Comparison of ENCODE assay signal across 9 mouse cellular contexts in the genomic region with DNA sequence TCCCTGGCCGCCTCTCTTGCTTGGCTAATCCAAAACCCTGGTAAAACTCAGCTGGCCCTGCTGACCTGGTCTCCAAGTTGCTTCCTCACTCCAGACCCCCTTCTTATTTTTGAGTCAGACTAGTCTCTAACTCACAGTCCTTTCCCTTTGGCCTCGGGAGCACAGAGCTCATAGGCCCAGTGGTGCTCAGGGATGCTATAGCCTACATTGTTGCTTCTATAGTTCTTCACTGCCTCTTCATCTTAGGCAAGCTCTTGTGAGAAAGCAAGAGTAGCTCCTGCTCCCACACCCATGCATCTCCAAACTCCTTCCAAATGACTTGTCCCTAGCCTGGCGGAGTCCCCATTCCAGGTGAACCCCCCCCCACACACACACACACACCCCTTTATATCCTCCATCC. TPM values are rescaled to one million over a fixed set of nuclear protein-coding genes. Genes with fewer than 3 reads are reported as not detected.
A peak's percentile ranks its signal among the peaks of the same experiment; 100 is the strongest.
DNase-seq lines count a peak whose midpoint lies in the region; ATAC-seq and TF ChIP-seq lines count a peak whose summit lies in the region.
"Had no signal": no experiment of that assay in that cellular context is flagged by ENCODE, and none has a peak within 500 bp of the region (broad histone marks: within the 10 kb centered on the region; RNA-seq: fewer than 3 reads in every experiment).

No protein-coding gene starts in this region.

- H3K9me3 ChIP-seq in kidney, embryonic 14.5 days (ENCODE audit: control insufficient read depth, low read length): no peaks in the 10 kb centered on the region
- no peaks in the 10 kb centered on the region for H3K9me3 ChIP-seq in hindbrain, embryonic 10.5 days
- H3K9me3 ChIP-seq in liver, postnatal 0 days (ENCODE audit: low read length): no peaks in the 10 kb centered on the region

- no peak for DNase-seq in kidney, adult 8-10 months
- DNase-seq in brain, adult 2 months (ENCODE audit: low read depth, low spot score): peak; percentile 12
- no peak for DNase-seq in hindbrain, embryonic 10.5 days (ENCODE audit: low spot score)
- peak; percentile 12 for DNase-seq in liver, postnatal 0 days
- no peak for DNase-seq in urinary bladder, postnatal 4 days (ENCODE audit: low spot score in 2 of 2)
- no peak for DNase-seq in urinary bladder, postnatal 14 days (ENCODE audit: low spot score)

- no peak for TF ChIP-seq CTCF in liver, postnatal 0 days (IDR thresholded peaks at IDR 0.05; ENCODE audit: low read depth)

- 51% methylated on average over 3 of the region's 3 CpGs for WGBS in kidney, embryonic 14.5 days
- 61% methylated on average over 3 of the region's 3 CpGs for WGBS in hindbrain, embryonic 10.5 days
- 59% methylated on average over 3 of the region's 3 CpGs for WGBS in liver, postnatal 0 days (ENCODE audit: insufficient replicate concordance)

- no peak for TF ChIP-seq EP300 in liver, postnatal 0 days (IDR thresholded peaks at IDR 0.05; ENCODE audit: low read depth)

- peaks cover 30% of the 10 kb centered on the region for H3K36me3 ChIP-seq in kidney, embryonic 14.5 days (ENCODE audit: control insufficient read depth, insufficient read depth, low read length)
- H3K36me3 ChIP-seq in hindbrain, embryonic 10.5 days: peaks cover 38% of the 10 kb centered on the region
- H3K36me3 ChIP-seq in liver, postnatal 0 days (replicated peaks; ENCODE audit: insufficient read depth, low read length): peaks cover 14% of the 10 kb centered on the region

- H3K27me3 ChIP-seq in kidney, embryonic 14.5 days (ENCODE audit: control insufficient read depth, insufficient read depth, low read length): no peaks in the 10 kb centered on the region
- H3K27me3 ChIP-seq in hindbrain, embryonic 10.5 days (ENCODE audit: insufficient read depth, poor library complexity, severe bottlenecking): no peaks in the 10 kb centered on the region
- no peaks in the 10 kb centered on the region for H3K27me3 ChIP-seq in liver, postnatal 0 days (ENCODE audit: insufficient read depth, low read length)

- H3K4me1 ChIP-seq in kidney, embryonic 14.5 days (ENCODE audit: control insufficient read depth, insufficient read depth, low read length): peaks cover 8% of the 10 kb centered on the region; the same call in 1 of the 2 replicates
- peaks cover 23% of the 10 kb centered on the region for H3K4me1 ChIP-seq in hindbrain, embryonic 10.5 days (replicated peaks)
- peaks cover 24% of the 10 kb centered on the region for H3K4me1 ChIP-seq in liver, postnatal 0 days (ENCODE audit: insufficient read depth)

- H3K4me2 ChIP-seq in kidney, embryonic 14.5 days (replicated peaks; ENCODE audit: low read depth, low read length): peak overlapping the region; percentile 73
- H3K4me2 ChIP-seq in liver, postnatal 0 days (ENCODE audit: low read depth, low read length): peak overlapping the region; percentile 78

- peak overlapping the region; percentile 80 for H3K9ac ChIP-seq in kidney, embryonic 14.5 days (ENCODE audit: low read depth, low read length)
- peak overlapping the region; percentile 85 for H3K9ac ChIP-seq in liver, postnatal 0 days (replicated peaks)

- no peak overlapping the region for H3K27ac ChIP-seq in kidney, embryonic 14.5 days (ENCODE audit: low read depth, low read length)
- H3K27ac ChIP-seq in hindbrain, embryonic 10.5 days: peak overlapping the region; percentile 96
- no peak overlapping the region for H3K27ac ChIP-seq in liver, postnatal 0 days (ENCODE audit: low read depth)

- H3K4me3 ChIP-seq in kidney, embryonic 14.5 days (ENCODE audit: low read length): peak overlapping the region; percentile 82
- H3K4me3 ChIP-seq in hindbrain, embryonic 10.5 days: peak overlapping the region; percentile 83
- peak overlapping the region; percentile 82 for H3K4me3 ChIP-seq in liver, postnatal 0 days (ENCODE audit: low read depth, low read length)

- ATAC-seq in kidney, embryonic 14.5 days (ENCODE audit: low FRiP score, low TSS enrichment): no peak
- ATAC-seq in liver, postnatal 0 days: no peak
- ATAC-seq in monocyte, adult 5-6 weeks (replicated peaks; ENCODE audit: insufficient number of reproducible peaks, low FRiP score, low TSS enrichment, poor library complexity, severe bottlenecking): no peak

RNA-seq across cellular contexts. Expression of a gene that starts 1.2 kb away (rescaled TPM):
- 348 and 423 TPM in 2 replicates for polyA plus RNA-seq in kidney, embryonic 14.5 days (2014; fragmentation: Nextera tagmentation; extraction: Ambion mirVana)
- 359 and 398 TPM in 2 replicates for polyA plus RNA-seq in hindbrain, embryonic 10.5 days (2016; fragmentation: Nextera tagmentation; extraction: Ambion mirVana)
- polyA plus RNA-seq in liver, postnatal 0 days (2015; fragmentation: Nextera tagmentation; extraction: Ambion mirVana): 298 and 304 TPM in 2 replicates
- 152 to 196 TPM (median 178 TPM) in 3 replicates for total RNA-seq in monocyte, adult 5-6 weeks (2017)

RNA-seq across cellular contexts. Expression of a gene that starts 32.1 kb away (rescaled TPM):
- polyA plus RNA-seq in kidney, embryonic 14.5 days (2014; fragmentation: Nextera tagmentation; extraction: Ambion mirVana): not detected in 2 replicates
- 0.10 and 0.16 TPM in 2 replicates for polyA plus RNA-seq in hindbrain, embryonic 10.5 days (2016; fragmentation: Nextera tagmentation; extraction: Ambion mirVana)
- not detected in 2 replicates for polyA plus RNA-seq in liver, postnatal 0 days (2015; fragmentation: Nextera tagmentation; extraction: Ambion mirVana)
- total RNA-seq in monocyte, adult 5-6 weeks (2017): not detected in 3 replicates
- total RNA-seq: left cerebral cortex, postnatal 25 days had no signal

RNA-seq across cellular contexts. Expression of a gene that starts 40.1 kb away (rescaled TPM):
- 661 and 682 TPM in 2 replicates for polyA plus RNA-seq in kidney, embryonic 14.5 days (2014; fragmentation: Nextera tagmentation; extraction: Ambion mirVana)
- 714 and 783 TPM in 2 replicates for polyA plus RNA-seq in hindbrain, embryonic 10.5 days (2016; fragmentation: Nextera tagmentation; extraction: Ambion mirVana)
- 252 and 258 TPM in 2 replicates for polyA plus RNA-seq in liver, postnatal 0 days (2015; fragmentation: Nextera tagmentation; extraction: Ambion mirVana)
- 59.7 to 123 TPM (median 61.4 TPM) in 3 replicates for total RNA-seq in monocyte, adult 5-6 weeks (2017)

RNA-seq across cellular contexts. Expression of a gene that starts 40.3 kb away (rescaled TPM):
- polyA plus RNA-seq in kidney, embryonic 14.5 days (2014; fragmentation: Nextera tagmentation; extraction: Ambion mirVana): 42.5 and 48.9 TPM in 2 replicates
- polyA plus RNA-seq in hindbrain, embryonic 10.5 days (2016; fragmentation: Nextera tagmentation; extraction: Ambion mirVana): 71.9 and 84.2 TPM in 2 replicates
- polyA plus RNA-seq in liver, postnatal 0 days (2015; fragmentation: Nextera tagmentation; extraction: Ambion mirVana): 29.4 and 31.6 TPM in 2 replicates
- 35.2 to 112 TPM (median 38.5 TPM) in 3 replicates for total RNA-seq in monocyte, adult 5-6 weeks (2017)

Comparison
In these comparisons a context has a peak if more than half of its experiments do, and no peak if none do; other contexts are left out.
1. DNase-seq: peak in brain, adult 2 months (single experiment) and liver, postnatal 0 days (single experiment); none in kidney, adult 8-10 months (0 of 2), hindbrain, embryonic 10.5 days (single experiment), urinary bladder, postnatal 4 days (0 of 2) and urinary bladder, postnatal 14 days (single experiment).
2. Peak in every context shown above with its lines, with median percentiles within 50 percentile points of each other: H3K4me3 ChIP-seq.